Comparison of ENCODE assay signal across 11 mouse cellular contexts in the genomic region with DNA sequence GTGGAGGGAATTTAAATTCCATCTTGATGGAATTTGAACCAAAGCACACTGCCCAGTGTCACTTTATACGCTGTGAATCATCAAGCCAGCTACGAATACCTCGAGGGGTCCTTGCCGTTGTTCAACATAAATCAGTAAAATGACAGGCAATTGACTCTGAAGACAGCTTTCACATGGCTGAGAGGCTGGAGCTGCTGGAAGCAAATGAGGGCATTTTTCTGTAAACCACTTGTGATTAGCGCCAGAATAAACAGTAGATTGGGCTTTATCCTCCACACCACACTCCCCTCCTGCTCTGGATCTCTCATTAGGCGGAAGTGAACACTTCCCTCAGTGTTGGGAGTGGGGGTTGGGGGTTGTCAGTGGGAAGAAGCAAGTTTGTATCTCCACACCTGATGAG. TPM values are rescaled to one million over a fixed set of nuclear protein-coding genes. Genes with fewer than 3 reads are reported as not detected.
A peak's percentile ranks its signal among the peaks of the same experiment; 100 is the strongest.
DNase-seq lines count a peak whose midpoint lies in the region; ATAC-seq lines count a peak whose summit lies in the region.
"Had no signal": no experiment of that assay in that cellular context is flagged by ENCODE, and none has a peak within 500 bp of the region (broad histone marks: within the 10 kb centered on the region; RNA-seq: fewer than 3 reads in every experiment).

No protein-coding gene starts in this region.

- peak overlapping the region; percentile 56 for H3K27ac ChIP-seq in heart, embryonic 15.5 days
- peak overlapping the region; percentile 86 for H3K27ac ChIP-seq in midbrain, embryonic 13.5 days
- no peak overlapping the region; the same call in 1 of the 2 replicates for H3K27ac ChIP-seq in midbrain, embryonic 11.5 days (ENCODE audit: low read depth, low read length)
- peak overlapping the region; percentile 49 for H3K27ac ChIP-seq in forebrain, embryonic 13.5 days
- H3K27ac ChIP-seq in neural tube, embryonic 15.5 days (replicated peaks), result 0 out of 2 replicates have a peak overlapping the region, but pooled peaks have one; percentile 6

- H3K9me3 ChIP-seq in heart, embryonic 15.5 days (replicated peaks), result no peaks in the 10 kb centered on the region
- H3K9me3 ChIP-seq in midbrain, embryonic 13.5 days, result no peaks in the 10 kb centered on the region
- H3K9me3 ChIP-seq in midbrain, embryonic 11.5 days (ENCODE audit: control insufficient read depth, low read length), result no peaks in the 10 kb centered on the region
- no peaks in the 10 kb centered on the region for H3K9me3 ChIP-seq in forebrain, embryonic 13.5 days (replicated peaks)
- H3K9me3 ChIP-seq in neural tube, embryonic 15.5 days (replicated peaks), result no peaks in the 10 kb centered on the region
- H3K9me3 ChIP-seq: megakaryocyte, embryonic 14.5 days had no signal

- DNase-seq in heart, postnatal 25 days (ENCODE audit: low spot score), result no peak
- DNase-seq in midbrain, embryonic 11.5 days (ENCODE audit: low spot score, missing footprints), result no peak
- no peak for DNase-seq in ovary, postnatal 10 days (ENCODE audit: low spot score)
- no peak for DNase-seq in right cerebral cortex, adult 2 months (ENCODE audit: low spot score in 2 of 2)
- DNase-seq: cerebellum, adult 2 months had no signal

- no peak overlapping the region for H3K4me2 ChIP-seq in heart, embryonic 15.5 days
- H3K4me2 ChIP-seq in midbrain, embryonic 13.5 days (replicated peaks), result no peak overlapping the region
- H3K4me2 ChIP-seq in midbrain, embryonic 11.5 days, result no peak overlapping the region
- no peak overlapping the region for H3K4me2 ChIP-seq in forebrain, embryonic 13.5 days
- no peak overlapping the region for H3K4me2 ChIP-seq in neural tube, embryonic 15.5 days

- ATAC-seq in heart, embryonic 15.5 days (replicated peaks; ENCODE audit: insufficient number of reproducible peaks, insufficient read depth, low FRiP score, low read depth), result 0 out of 2 replicates have a peak, but pooled peaks have one; percentile 23
- ATAC-seq in midbrain, embryonic 13.5 days, result no peak
- ATAC-seq in midbrain, embryonic 11.5 days (ENCODE audit: low FRiP score), result no peak
- no peak for ATAC-seq in forebrain, embryonic 13.5 days
- ATAC-seq in neural tube, embryonic 15.5 days (ENCODE audit: low FRiP score), result no peak

- peaks cover 49% of the 10 kb centered on the region for H3K4me1 ChIP-seq in heart, embryonic 15.5 days (replicated peaks)
- H3K4me1 ChIP-seq in midbrain, embryonic 13.5 days (replicated peaks), result peaks cover 66% of the 10 kb centered on the region
- H3K4me1 ChIP-seq in midbrain, embryonic 11.5 days (ENCODE audit: control insufficient read depth, insufficient read depth, low read length), result peaks cover 39% of the 10 kb centered on the region
- peaks cover 61% of the 10 kb centered on the region for H3K4me1 ChIP-seq in forebrain, embryonic 13.5 days
- peaks cover 62% of the 10 kb centered on the region for H3K4me1 ChIP-seq in neural tube, embryonic 15.5 days

- 17% methylated on average over 6 of the region's 6 CpGs for WGBS in heart, embryonic 15.5 days
- 31% methylated on average over 6 of the region's 6 CpGs for whole genome bisulfite sequencing in midbrain, embryonic 13.5 days
- WGBS in midbrain, embryonic 11.5 days, result 56% methylated on average over 6 of the region's 6 CpGs
- 12% methylated on average over 6 of the region's 6 CpGs for WGBS in forebrain, embryonic 13.5 days
- WGBS in neural tube, embryonic 15.5 days, result 22% methylated on average over 6 of the region's 6 CpGs

- H3K36me3 ChIP-seq in heart, embryonic 15.5 days, result no peaks in the 10 kb centered on the region
- H3K36me3 ChIP-seq in midbrain, embryonic 13.5 days, result no peaks in the 10 kb centered on the region
- no peaks in the 10 kb centered on the region for H3K36me3 ChIP-seq in midbrain, embryonic 11.5 days (ENCODE audit: control insufficient read depth, insufficient read depth, low read length)
- no peaks in the 10 kb centered on the region for H3K36me3 ChIP-seq in forebrain, embryonic 13.5 days (ENCODE audit: poor library complexity, severe bottlenecking)
- no peaks in the 10 kb centered on the region for H3K36me3 ChIP-seq in neural tube, embryonic 15.5 days

- no peaks in the 10 kb centered on the region for H3K27me3 ChIP-seq in heart, embryonic 15.5 days
- H3K27me3 ChIP-seq in midbrain, embryonic 13.5 days, result no peaks in the 10 kb centered on the region
- H3K27me3 ChIP-seq in midbrain, embryonic 11.5 days (ENCODE audit: control insufficient read depth, insufficient read depth, low read length), result no peaks in the 10 kb centered on the region
- no peaks in the 10 kb centered on the region for H3K27me3 ChIP-seq in forebrain, embryonic 13.5 days
- H3K27me3 ChIP-seq in neural tube, embryonic 15.5 days (replicated peaks), result no peaks in the 10 kb centered on the region

- H3K4me3 ChIP-seq in heart, embryonic 15.5 days, result no peak overlapping the region
- H3K4me3 ChIP-seq in midbrain, embryonic 13.5 days (replicated peaks), result no peak overlapping the region
- H3K4me3 ChIP-seq in midbrain, embryonic 11.5 days (ENCODE audit: low read depth, low read length), result no peak overlapping the region
- no peak overlapping the region for H3K4me3 ChIP-seq in forebrain, embryonic 13.5 days
- H3K4me3 ChIP-seq in neural tube, embryonic 15.5 days (replicated peaks), result no peak overlapping the region
- H3K4me3 ChIP-seq: erythroblast, embryonic 14.5 days; megakaryocyte, embryonic 14.5 days had no signal

- H3K9ac ChIP-seq in heart, embryonic 15.5 days, result no peak overlapping the region
- no peak overlapping the region for H3K9ac ChIP-seq in midbrain, embryonic 13.5 days (replicated peaks)
- H3K9ac ChIP-seq in midbrain, embryonic 11.5 days (ENCODE audit: low read length), result no peak overlapping the region
- no peak overlapping the region for H3K9ac ChIP-seq in forebrain, embryonic 13.5 days
- H3K9ac ChIP-seq in neural tube, embryonic 15.5 days (replicated peaks), result no peak overlapping the region

- intact Hi-C loops in heart, postnatal 25 days (cut with DNase I), result no loop called here

RNA-seq across cellular contexts. Expression of a gene that starts 34.3 kb away (rescaled TPM):
- polyA plus RNA-seq in heart, embryonic 15.5 days (2015; fragmentation: Nextera tagmentation; extraction: Ambion mirVana), result 1.9 and 2.0 TPM in 2 replicates
- total RNA-seq in heart, postnatal 25 days (2021), result 10 to 100 TPM; 16.2 to 16.7 TPM
- polyA plus RNA-seq in midbrain, embryonic 13.5 days (2015; fragmentation: Nextera tagmentation; extraction: Ambion mirVana), result 1.9 and 2.3 TPM in 2 replicates
- 0.51 and 0.66 TPM in 2 replicates for polyA plus RNA-seq in midbrain, embryonic 11.5 days (2014; fragmentation: Nextera tagmentation; extraction: Ambion mirVana)
- 1.1 and 1.2 TPM in 2 replicates for polyA plus RNA-seq in forebrain, embryonic 13.5 days (2015; fragmentation: Nextera tagmentation; extraction: Ambion mirVana)
- 1.8 and 2.5 TPM in 2 replicates for polyA plus RNA-seq in neural tube, embryonic 15.5 days (2015; fragmentation: Nextera tagmentation; extraction: Ambion mirVana)
- polyA plus RNA-seq: erythroblast, embryonic 14.5 days had no signal
